Mouse (Mus musculus) heart, postnatal 0 days (tissue): ENCODE data around the gene Nqo1. TPM values are rescaled to one million over a fixed set of nuclear protein-coding genes. Genes with fewer than 3 reads are reported as not detected.

Experiments used
- ATAC-seq: fragments of 200-750 bp; cut with Nextera tagmentation; 2 replicates; pipeline ENCODE4 v1.8.0; 2017; ENCODE audit warnings: low read depth, moderate number of reproducible peaks, moderate library complexity; ENCODE audit not compliant: insufficient read depth
- DNase-seq: peaks from one replicate; pipeline ENCODE4 v3.0.0-alpha.2; 2016; ENCODE audit warnings: low spot score
- H3K27ac ChIP-seq: fragments of 300-500 bp; sonication (generic); 2 replicates; pipeline ENCODE4 v1.5.1; 2014; ENCODE audit warnings: low read depth, mild to moderate bottlenecking
- H3K27me3 ChIP-seq: fragments of 300-500 bp; sonication (generic); 2 replicates; pipeline ENCODE4 v1.6.1; 2014; ENCODE audit warnings: low read length, mixed read lengths; ENCODE audit not compliant: control insufficient read depth, insufficient read depth
- H3K36me3 ChIP-seq: fragments of 300-500 bp; sonication (generic); replicated peaks from 2 replicates; pipeline ENCODE4 v1.6.1; 2014; ENCODE audit warnings: low read length, mixed read lengths; ENCODE audit not compliant: control insufficient read depth, insufficient read depth
- H3K4me1 ChIP-seq: fragments of 300-500 bp; sonication (generic); 2 replicates; pipeline ENCODE4 v1.6.1; 2014; ENCODE audit warnings: antibody characterized with exemption; ENCODE audit not compliant: control insufficient read depth, insufficient read depth
- H3K4me2 ChIP-seq: fragments of 300-500 bp; sonication (generic); 2 replicates; pipeline ENCODE4 v1.6.1; 2014; ENCODE audit warnings: low read depth, mild to moderate bottlenecking, low read length, moderate library complexity
- H3K4me3 ChIP-seq: fragments of 300-500 bp; sonication (generic); 2 replicates; pipeline ENCODE4 v1.5.1; 2014; ENCODE audit warnings: low read depth, low read length
- H3K9ac ChIP-seq: fragments of 300-500 bp; sonication (generic); replicated peaks from 2 replicates; pipeline ENCODE4 v1.6.1; 2014; ENCODE audit warnings: low read depth, low read length, mixed read lengths
- H3K9me3 ChIP-seq: fragments of 300-500 bp; sonication (generic); replicated peaks from 2 replicates; pipeline ENCODE4 v1.6.1; 2016; ENCODE audit warnings: low read length; ENCODE audit not compliant: control insufficient read depth
- CTCF ChIP-seq: IDR thresholded peaks from 2 replicates; pipeline ENCODE4 v1.5.1; 2016; ENCODE audit warnings: antibody characterized with exemption, control low read depth, low read depth
- EP300 ChIP-seq: IDR thresholded peaks from 2 replicates; pipeline ENCODE4 v1.6.1; 2016; ENCODE audit warnings: antibody characterized with exemption, low read depth
- WGBS: fragments of 180-500 bp; shearing (Covaris S2); extraction: QIAGEN DNeasy Blood & Tissue Kit; methylation state at CpG from one replicate; pipeline ENCODE4 v1.1.7; 2014; 5-methylcytosine and 5-hydroxymethylcytosine counted together
- polyA plus RNA-seq: library from polyadenylated mRNA; unstranded; fragments of >200 nt; fragmentation: Nextera tagmentation; extraction: Ambion mirVana; gene quantifications from 2 replicates; pipeline ENCODE4 v1.2.1, GENCODE M21; 2015
- total RNA-seq: library from RNA; depleted of rRNA; stranded (reverse); fragments of >200 nt; gene quantifications from 2 replicates; pipeline ENCODE4 v1.2.3, GENCODE M21; 2014; ENCODE audit warnings: low replicate concordance

Nqo1 gene
- total and polyA plus RNA-seq, 2 experiments from 2014 or later = 19.9 to 20.8 TPM

- WGBS = 58% methylated on average over 4 of the region's 4 CpGs
- DNase-seq (no peak), ATAC-seq (no peak)
- Histone ChIP-seq H3K9me3 (no peaks in the 10 kb centered on the region), H3K4me1 (peaks cover 10% of the 10 kb centered on the region), H3K27me3 (no peaks in the 10 kb centered on the region), H3K4me3 (no peak overlapping the region), H3K9ac (no peak overlapping the region), H3K27ac (no peak overlapping the region), H3K36me3 (no peaks in the 10 kb centered on the region; the same call in 1 of the 2 replicates), H3K4me2 (no peak overlapping the region)
- no peak for TF ChIP-seq CTCF
- no peak for TF ChIP-seq EP300
Measured at GRCm38 (mm10) chr8:107404057-107404456, 1.1 kb upstream of the Nqo1 start.

- Histone ChIP-seq H3K4me3 (no peak overlapping the region), H3K27ac (no peak overlapping the region), H3K27me3 (no peaks in the 10 kb centered on the region), H3K9me3 (no peaks in the 10 kb centered on the region), H3K9ac (no peak overlapping the region), H3K36me3 (no peaks in the 10 kb centered on the region), H3K4me2 (no peak overlapping the region), H3K4me1 (peaks cover 10% of the 10 kb centered on the region)
- ATAC-seq = no peak
- WGBS = 77% methylated on average over 5 of the region's 5 CpGs
- TF ChIP-seq CTCF (no peak), EP300 (no peak)
- DNase-seq = no peak
Measured at GRCm38 (mm10) chr8:107401866-107402265, 1.1 kb downstream of the Nqo1 start.

- DNase-seq (no peak), ATAC-seq (no peak)
- Histone ChIP-seq H3K4me3 (no peak overlapping the region), H3K9ac (no peak overlapping the region), H3K27ac (no peak overlapping the region), H3K27me3 (no peaks in the 10 kb centered on the region), H3K36me3 (no peaks in the 10 kb centered on the region), H3K4me2 (no peak overlapping the region), H3K9me3 (no peaks in the 10 kb centered on the region), H3K4me1 (peaks cover 10% of the 10 kb centered on the region)
- TF ChIP-seq EP300 (no peak), CTCF (no peak)
- 39% methylated on average over 9 of the region's 9 CpGs for WGBS
Measured at GRCm38 (mm10) chr8:107399495-107399894, 3.5 kb downstream of the Nqo1 start.

- Histone ChIP-seq H3K36me3 (no peaks in the 10 kb centered on the region), H3K9me3 (no peaks in the 10 kb centered on the region), H3K4me2 (no peak overlapping the region), H3K9ac (no peak overlapping the region), H3K27ac (no peak overlapping the region), H3K4me1 (peaks cover 2% of the 10 kb centered on the region; the same call in 1 of the 2 replicates), H3K4me3 (no peak overlapping the region), H3K27me3 (no peaks in the 10 kb centered on the region)
- WGBS = 51% methylated on average over 12 of the region's 12 CpGs
- TF ChIP-seq EP300 (no peak), CTCF (no peak)
- DNase-seq (no peak), ATAC-seq (no peak; the same call in 1 of the 2 replicates)
Measured at GRCm38 (mm10) chr8:107397665-107398064, 5.3 kb downstream of the Nqo1 start.

- Histone ChIP-seq H3K4me3 (no peak overlapping the region), H3K27ac (no peak overlapping the region), H3K9me3 (no peaks in the 10 kb centered on the region), H3K36me3 (no peaks in the 10 kb centered on the region), H3K4me1 (no peaks in the 10 kb centered on the region), H3K4me2 (no peak overlapping the region), H3K27me3 (no peaks in the 10 kb centered on the region), H3K9ac (no peak overlapping the region)
- ATAC-seq (no peak), DNase-seq (no peak)
- no peak for TF ChIP-seq CTCF
- no peak for TF ChIP-seq EP300
- WGBS = 87% methylated on average over 10 of the region's 10 CpGs
Measured at GRCm38 (mm10) chr8:107396106-107396670, 6.8 kb downstream of the Nqo1 start.

GRCm38 (mm10) chr8:107395397-107395796 lies 7.6 kb downstream of the Nqo1 start:
- DNase-seq (no peak), ATAC-seq (no peak)
- Histone ChIP-seq H3K4me3 (no peak overlapping the region), H3K9ac (no peak overlapping the region), H3K36me3 (no peaks in the 10 kb centered on the region), H3K9me3 (no peaks in the 10 kb centered on the region), H3K27ac (no peak overlapping the region), H3K4me1 (no peaks in the 10 kb centered on the region), H3K4me2 (no peak overlapping the region), H3K27me3 (no peaks in the 10 kb centered on the region)
- TF ChIP-seq CTCF (no peak), EP300 (no peak)
